Mouse (Mus musculus): ENCODE measurements around the gene Ppa2. TPM values are rescaled to one million over a fixed set of nuclear protein-coding genes. Genes with fewer than 3 reads are reported as not detected.

The Ppa2 gene
- polyA plus RNA-seq, 1 experiment from 2014 or later: 88.5 TPM

- WGBS: 61% methylated on average over 6 of the region's 6 CpGs
- DNase-seq (ENCODE audit: low spot score, missing footprints) (no peak), ATAC-seq (ENCODE audit: low FRiP score) (no peak)
- no peak overlapping the region for H3K4me2 ChIP-seq
- H3K27me3 ChIP-seq (ENCODE audit: control insufficient read depth, insufficient read depth, low read length): no peaks in the 10 kb centered on the region
- H3K27ac ChIP-seq (ENCODE audit: low read depth, low read length): no peak overlapping the region
- no peak overlapping the region for H3K9ac ChIP-seq (ENCODE audit: low read length)
- peaks cover 2% of the 10 kb centered on the region; the same call in 1 of the 2 replicates for H3K4me1 ChIP-seq (ENCODE audit: control insufficient read depth, insufficient read depth, low read length)
- H3K9me3 ChIP-seq (ENCODE audit: control insufficient read depth, low read length): no peaks in the 10 kb centered on the region
- no peak overlapping the region for H3K4me3 ChIP-seq (ENCODE audit: low read depth, low read length)
- H3K36me3 ChIP-seq (ENCODE audit: control insufficient read depth, insufficient read depth, low read length): no peaks in the 10 kb centered on the region
These were observed 2.9 kb downstream of the Ppa2 start for GRCm38 (mm10) chr3:133312850-133313249.

- Histone ChIP-seq H3K4me3 (ENCODE audit: low read depth, low read length) (no peak overlapping the region), H3K9me3 (ENCODE audit: control insufficient read depth, low read length) (no peaks in the 10 kb centered on the region), H3K4me2 (no peak overlapping the region), H3K27me3 (ENCODE audit: control insufficient read depth, insufficient read depth, low read length) (no peaks in the 10 kb centered on the region), H3K36me3 (ENCODE audit: control insufficient read depth, insufficient read depth, low read length) (no peaks in the 10 kb centered on the region), H3K9ac (ENCODE audit: low read length) (no peak overlapping the region), H3K27ac (ENCODE audit: low read depth, low read length) (no peak overlapping the region), H3K4me1 (ENCODE audit: control insufficient read depth, insufficient read depth, low read length) (peaks cover 2% of the 10 kb centered on the region; the same call in 1 of the 2 replicates)
- 95% methylated on average over 3 of the region's 3 CpGs for WGBS
- no peak for DNase-seq (ENCODE audit: low spot score, missing footprints)
- ATAC-seq (ENCODE audit: low FRiP score): no peak
These were observed 3.7 kb downstream of the Ppa2 start for GRCm38 (mm10) chr3:133313491-133314199.

GRCm38 (mm10) chr3:133314475-133314874 is 4.6 kb downstream of the Ppa2 start:
- Histone ChIP-seq H3K4me2 (no peak overlapping the region), H3K27me3 (ENCODE audit: control insufficient read depth, insufficient read depth, low read length) (no peaks in the 10 kb centered on the region), H3K4me3 (ENCODE audit: low read depth, low read length) (no peak overlapping the region), H3K36me3 (ENCODE audit: control insufficient read depth, insufficient read depth, low read length) (no peaks in the 10 kb centered on the region), H3K9me3 (ENCODE audit: control insufficient read depth, low read length) (no peaks in the 10 kb centered on the region), H3K27ac (ENCODE audit: low read depth, low read length) (no peak overlapping the region), H3K4me1 (ENCODE audit: control insufficient read depth, insufficient read depth, low read length) (peaks cover 2% of the 10 kb centered on the region; the same call in 1 of the 2 replicates), H3K9ac (ENCODE audit: low read length) (no peak overlapping the region)
- DNase-seq (ENCODE audit: low spot score, missing footprints) (peak; percentile 95), ATAC-seq (ENCODE audit: low FRiP score) (no peak)
- 47% methylated on average over 6 of the region's 6 CpGs for WGBS

- no peaks in the 10 kb centered on the region for H3K9me3 ChIP-seq (ENCODE audit: control insufficient read depth, low read length)
- peaks cover 2% of the 10 kb centered on the region; the same call in 1 of the 2 replicates for H3K4me1 ChIP-seq (ENCODE audit: control insufficient read depth, insufficient read depth, low read length)
- H3K27ac ChIP-seq (ENCODE audit: low read depth, low read length): no peak overlapping the region
- H3K4me2 ChIP-seq: no peak overlapping the region
- WGBS: over 99% methylated on average over 14 of the region's 14 CpGs
- DNase-seq (ENCODE audit: low spot score, missing footprints) (no peak), ATAC-seq (ENCODE audit: low FRiP score) (no peak)
- H3K4me3 ChIP-seq (ENCODE audit: low read depth, low read length): no peak overlapping the region
- no peaks in the 10 kb centered on the region for H3K36me3 ChIP-seq (ENCODE audit: control insufficient read depth, insufficient read depth, low read length)
- no peaks in the 10 kb centered on the region for H3K27me3 ChIP-seq (ENCODE audit: control insufficient read depth, insufficient read depth, low read length)
- H3K9ac ChIP-seq (ENCODE audit: low read length): no peak overlapping the region
These were observed 5.1 kb downstream of the Ppa2 start for GRCm38 (mm10) chr3:133315011-133315410.

- Histone ChIP-seq H3K9me3 (ENCODE audit: control insufficient read depth, low read length) (no peaks in the 10 kb centered on the region), H3K36me3 (ENCODE audit: control insufficient read depth, insufficient read depth, low read length) (no peaks in the 10 kb centered on the region), H3K27me3 (ENCODE audit: control insufficient read depth, insufficient read depth, low read length) (no peaks in the 10 kb centered on the region), H3K4me3 (ENCODE audit: low read depth, low read length) (no peak overlapping the region), H3K4me2 (no peak overlapping the region), H3K27ac (ENCODE audit: low read depth, low read length) (no peak overlapping the region), H3K4me1 (ENCODE audit: control insufficient read depth, insufficient read depth, low read length) (peaks cover 2% of the 10 kb centered on the region; the same call in 1 of the 2 replicates), H3K9ac (ENCODE audit: low read length) (no peak overlapping the region)
- 93% methylated on average over 8 of the region's 8 CpGs for WGBS
- no peak for ATAC-seq (ENCODE audit: low FRiP score)
- no peak for DNase-seq (ENCODE audit: low spot score, missing footprints)
These were observed 5.7 kb downstream of the Ppa2 start for GRCm38 (mm10) chr3:133315647-133316046.

- no peaks in the 10 kb centered on the region; the same call in 1 of the 2 replicates for H3K4me1 ChIP-seq (ENCODE audit: control insufficient read depth, insufficient read depth, low read length)
- no peaks in the 10 kb centered on the region for H3K36me3 ChIP-seq (ENCODE audit: control insufficient read depth, insufficient read depth, low read length)
- no peak for ATAC-seq (ENCODE audit: low FRiP score)
- no peak overlapping the region for H3K4me2 ChIP-seq
- no peaks in the 10 kb centered on the region for H3K9me3 ChIP-seq (ENCODE audit: control insufficient read depth, low read length)
- H3K27ac ChIP-seq (ENCODE audit: low read depth, low read length): no peak overlapping the region
- H3K27me3 ChIP-seq (ENCODE audit: control insufficient read depth, insufficient read depth, low read length): no peaks in the 10 kb centered on the region
- 95% methylated on average over 4 of the region's 4 CpGs for WGBS
- no peak for DNase-seq (ENCODE audit: low spot score, missing footprints)
- H3K4me3 ChIP-seq (ENCODE audit: low read depth, low read length): no peak overlapping the region
- H3K9ac ChIP-seq (ENCODE audit: low read length): no peak overlapping the region
These were observed 7.9 kb downstream of the Ppa2 start for GRCm38 (mm10) chr3:133317845-133318244.

GRCm38 (mm10) chr3:133318596-133318995 is 8.7 kb downstream of the Ppa2 start:
- ATAC-seq (ENCODE audit: low FRiP score) (no peak), DNase-seq (ENCODE audit: low spot score, missing footprints) (no peak)
- H3K9ac ChIP-seq (ENCODE audit: low read length): no peak overlapping the region
- H3K27ac ChIP-seq (ENCODE audit: low read depth, low read length): no peak overlapping the region
- H3K4me3 ChIP-seq (ENCODE audit: low read depth, low read length): no peak overlapping the region
- H3K4me2 ChIP-seq: no peak overlapping the region
- no peaks in the 10 kb centered on the region for H3K4me1 ChIP-seq (ENCODE audit: control insufficient read depth, insufficient read depth, low read length)
- no peaks in the 10 kb centered on the region for H3K27me3 ChIP-seq (ENCODE audit: control insufficient read depth, insufficient read depth, low read length)
- H3K9me3 ChIP-seq (ENCODE audit: control insufficient read depth, low read length): no peaks in the 10 kb centered on the region
- 87% methylated on average over 15 of the region's 15 CpGs for WGBS
- H3K36me3 ChIP-seq (ENCODE audit: control insufficient read depth, insufficient read depth, low read length): no peaks in the 10 kb centered on the region

- Histone ChIP-seq H3K36me3 (ENCODE audit: control insufficient read depth, insufficient read depth, low read length) (no peaks in the 10 kb centered on the region), H3K4me2 (no peak overlapping the region), H3K27ac (ENCODE audit: low read depth, low read length) (no peak overlapping the region), H3K4me1 (ENCODE audit: control insufficient read depth, insufficient read depth, low read length) (no peaks in the 10 kb centered on the region), H3K9ac (ENCODE audit: low read length) (no peak overlapping the region), H3K9me3 (ENCODE audit: control insufficient read depth, low read length) (no peaks in the 10 kb centered on the region), H3K27me3 (ENCODE audit: control insufficient read depth, insufficient read depth, low read length) (no peaks in the 10 kb centered on the region), H3K4me3 (ENCODE audit: low read depth, low read length) (no peak overlapping the region)
- DNase-seq (ENCODE audit: low spot score, missing footprints): no peak
- WGBS: 82% methylated on average over 7 of the region's 7 CpGs
- ATAC-seq (ENCODE audit: low FRiP score): no peak
These were observed 9.9 kb downstream of the Ppa2 start for GRCm38 (mm10) chr3:133319795-133320194.

- ATAC-seq (ENCODE audit: low FRiP score) (no peak), DNase-seq (ENCODE audit: low spot score, missing footprints) (no peak)
- 94% methylated on average over 6 of the region's 6 CpGs for WGBS
- no peak overlapping the region for H3K27ac ChIP-seq (ENCODE audit: low read depth, low read length)
- H3K27me3 ChIP-seq (ENCODE audit: control insufficient read depth, insufficient read depth, low read length): no peaks in the 10 kb centered on the region
- H3K4me1 ChIP-seq (ENCODE audit: control insufficient read depth, insufficient read depth, low read length): no peaks in the 10 kb centered on the region
- H3K9me3 ChIP-seq (ENCODE audit: control insufficient read depth, low read length): no peaks in the 10 kb centered on the region
- no peak overlapping the region for H3K9ac ChIP-seq (ENCODE audit: low read length)
- H3K36me3 ChIP-seq (ENCODE audit: control insufficient read depth, insufficient read depth, low read length): no peaks in the 10 kb centered on the region
- H3K4me3 ChIP-seq (ENCODE audit: low read depth, low read length): no peak overlapping the region
- H3K4me2 ChIP-seq: no peak overlapping the region
These were observed 10.4 kb downstream of the Ppa2 start for GRCm38 (mm10) chr3:133320313-133320712.

All from midbrain, embryonic 11.5 days (tissue).